Mouse (Mus musculus) lung, postnatal 0 days (tissue): ENCODE measurements around the gene Dnajb8. TPM values are rescaled to one million over a fixed set of nuclear protein-coding genes. Genes with fewer than 3 reads are reported as not detected.

ENCODE experiments used
- ATAC-seq: fragments of 200-750 bp; cut with Nextera tagmentation; 2 replicates; pipeline ENCODE4 v1.8.0; 2017; ENCODE audit warnings: moderate library complexity
- DNase-seq: peaks from one replicate; pipeline ENCODE4 v3.0.0-alpha.2; 2016; ENCODE audit warnings: low spot score
- H3K27ac ChIP-seq: fragments of 300-500 bp; sonication (generic); 2 replicates; pipeline ENCODE4 v1.5.1; 2014; ENCODE audit warnings: antibody characterized with exemption, mild to moderate bottlenecking, low read length, mixed read lengths
- H3K27me3 ChIP-seq: fragments of 300-500 bp; sonication (generic); replicated peaks from 2 replicates; pipeline ENCODE4 v1.6.1; 2014; ENCODE audit warnings: low read length, mixed read lengths; ENCODE audit not compliant: insufficient read depth
- H3K36me3 ChIP-seq: fragments of 300-500 bp; sonication (generic); 2 replicates; pipeline ENCODE4 v1.6.1; 2014; ENCODE audit warnings: low read length, mixed read lengths; ENCODE audit not compliant: insufficient read depth
- H3K4me1 ChIP-seq: fragments of 300-500 bp; sonication (generic); 2 replicates; pipeline ENCODE4 v1.6.1; 2014; ENCODE audit warnings: antibody characterized with exemption, low read depth, low read length, mixed read lengths; ENCODE audit not compliant: insufficient read depth
- H3K4me2 ChIP-seq: fragments of 300-500 bp; sonication (generic); replicated peaks from 2 replicates; pipeline ENCODE4 v1.6.1; 2014; ENCODE audit warnings: low read depth, mild to moderate bottlenecking, low read length, moderate library complexity, mixed read lengths
- H3K4me3 ChIP-seq: fragments of 300-500 bp; sonication (generic); 2 replicates; pipeline ENCODE4 v1.5.1; 2014; ENCODE audit warnings: low read depth, low read length
- H3K9ac ChIP-seq: fragments of 300-500 bp; sonication (generic); replicated peaks from 2 replicates; pipeline ENCODE4 v1.6.1; 2014; ENCODE audit warnings: low read depth, mild to moderate bottlenecking
- H3K9me3 ChIP-seq: fragments of 300-500 bp; sonication (generic); 2 replicates; pipeline ENCODE4 v1.6.1; 2016; ENCODE audit warnings: low read length, mixed read lengths
- CTCF ChIP-seq: IDR thresholded peaks from 2 replicates; pipeline ENCODE4 v1.5.1; 2016; ENCODE audit warnings: antibody characterized with exemption, mild to moderate bottlenecking
- EP300 ChIP-seq: IDR thresholded peaks from 2 replicates; pipeline ENCODE4 v1.6.1; 2016; ENCODE audit warnings: antibody characterized with exemption, mild to moderate bottlenecking, control low read depth
- WGBS: fragments of 180-500 bp; shearing (Covaris S2); extraction: QIAGEN DNeasy Blood & Tissue Kit; methylation state at CpG from one replicate; pipeline ENCODE4 v1.1.7; 2014; 5-methylcytosine and 5-hydroxymethylcytosine counted together
- polyA plus RNA-seq: library from polyadenylated mRNA; unstranded; fragments of >200 nt; fragmentation: Nextera tagmentation; extraction: Ambion mirVana; gene quantifications from 2 replicates; pipeline ENCODE4 v1.2.1, GENCODE M21; 2015

The Dnajb8 gene
- polyA plus RNA-seq, 1 experiment from 2014 or later, result not detected

DNA sequence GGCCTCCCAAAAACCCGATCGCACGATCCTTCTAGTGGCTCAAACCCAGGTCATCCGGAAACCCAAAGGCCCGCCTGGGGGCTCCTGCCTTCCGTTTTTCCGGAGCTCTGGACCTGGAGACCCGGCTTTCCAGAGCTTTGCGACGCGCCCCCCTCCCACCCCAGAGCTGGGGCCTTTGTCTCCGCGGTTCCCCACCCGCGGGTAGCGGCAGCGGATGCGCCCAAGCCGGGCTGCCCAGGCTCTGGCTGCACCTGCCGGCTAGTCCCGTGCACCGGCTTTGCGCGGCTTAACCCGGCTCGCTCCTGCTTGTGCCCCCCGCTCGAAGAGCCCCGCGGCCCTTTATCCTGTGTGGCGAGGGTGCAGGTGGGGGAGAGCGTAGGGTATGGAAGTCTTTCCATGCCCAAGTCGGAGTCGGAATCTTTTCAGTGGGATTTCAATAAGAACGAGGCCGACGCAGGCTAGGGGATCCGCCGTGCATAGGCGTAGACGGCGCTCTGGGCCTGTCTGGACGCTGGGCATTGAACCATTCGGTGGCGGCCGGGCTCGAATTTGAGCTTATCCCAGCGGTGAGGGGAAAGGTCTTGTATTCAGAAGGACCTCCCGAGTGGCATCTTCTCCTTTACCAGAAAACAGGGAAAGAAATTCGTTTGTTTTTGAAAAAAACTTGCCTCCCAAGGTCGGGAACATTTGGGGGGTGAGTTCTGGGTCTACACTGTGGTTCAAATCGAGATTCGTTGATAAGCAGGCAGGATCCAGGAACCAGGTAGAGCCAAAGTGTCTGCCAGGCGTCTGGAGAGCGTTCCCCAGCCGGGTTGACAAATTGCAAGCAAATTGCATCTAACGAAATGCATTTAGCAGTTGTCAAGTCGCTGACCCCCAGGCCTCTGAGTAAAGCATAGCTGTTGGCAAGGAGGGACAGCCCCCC, 27.8 kb upstream of the Dnajb8 start:
- TF ChIP-seq EP300 (no peak), CTCF (no peak)
- Histone ChIP-seq H3K4me3 (peak overlapping the region; percentile 40), H3K4me2 (peak overlapping the region; percentile 69), H3K27ac (no peak overlapping the region), H3K36me3 (no peaks in the 10 kb centered on the region), H3K9me3 (no peaks in the 10 kb centered on the region), H3K9ac (0 out of 2 replicates have a peak overlapping the region, but pooled peaks have one; percentile 24), H3K4me1 (peaks cover 20% of the 10 kb centered on the region; the same call in 1 of the 2 replicates), H3K27me3 (peaks cover 90% of the 10 kb centered on the region)
- DNase-seq (no peak), ATAC-seq (no peak)
- WGBS, result 7% methylated on average over 53 of the region's 58 CpGs

DNA sequence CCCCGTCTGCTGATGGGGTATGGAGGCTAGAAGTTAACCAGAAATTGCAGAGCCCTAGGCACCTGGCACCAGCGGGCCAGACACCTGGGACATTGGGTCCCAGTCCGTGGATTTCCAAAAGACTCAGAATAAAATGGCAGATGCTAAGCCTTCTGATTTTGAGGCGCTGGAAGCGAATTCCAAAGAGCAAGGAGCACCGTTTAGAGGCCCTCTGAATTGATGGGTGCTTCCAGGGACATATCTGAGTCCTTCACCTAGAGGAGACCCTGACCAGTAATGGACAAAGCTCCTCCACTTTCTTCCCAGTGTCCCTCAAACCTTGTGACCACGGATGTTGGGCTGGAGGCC, 27.1 kb upstream of the Dnajb8 start:
- TF ChIP-seq EP300, result no peak
- no peak for TF ChIP-seq CTCF
- Histone ChIP-seq H3K4me3 (no peak overlapping the region), H3K4me1 (peaks cover 23% of the 10 kb centered on the region; the same call in 1 of the 2 replicates), H3K9me3 (no peaks in the 10 kb centered on the region), H3K36me3 (no peaks in the 10 kb centered on the region), H3K4me2 (peak overlapping the region; percentile 69), H3K27me3 (peaks cover 93% of the 10 kb centered on the region), H3K27ac (no peak overlapping the region), H3K9ac (no peak overlapping the region)
- 22% methylated on average over 7 of the region's 7 CpGs for WGBS
- DNase-seq, result no peak
- no peak for ATAC-seq

DNA sequence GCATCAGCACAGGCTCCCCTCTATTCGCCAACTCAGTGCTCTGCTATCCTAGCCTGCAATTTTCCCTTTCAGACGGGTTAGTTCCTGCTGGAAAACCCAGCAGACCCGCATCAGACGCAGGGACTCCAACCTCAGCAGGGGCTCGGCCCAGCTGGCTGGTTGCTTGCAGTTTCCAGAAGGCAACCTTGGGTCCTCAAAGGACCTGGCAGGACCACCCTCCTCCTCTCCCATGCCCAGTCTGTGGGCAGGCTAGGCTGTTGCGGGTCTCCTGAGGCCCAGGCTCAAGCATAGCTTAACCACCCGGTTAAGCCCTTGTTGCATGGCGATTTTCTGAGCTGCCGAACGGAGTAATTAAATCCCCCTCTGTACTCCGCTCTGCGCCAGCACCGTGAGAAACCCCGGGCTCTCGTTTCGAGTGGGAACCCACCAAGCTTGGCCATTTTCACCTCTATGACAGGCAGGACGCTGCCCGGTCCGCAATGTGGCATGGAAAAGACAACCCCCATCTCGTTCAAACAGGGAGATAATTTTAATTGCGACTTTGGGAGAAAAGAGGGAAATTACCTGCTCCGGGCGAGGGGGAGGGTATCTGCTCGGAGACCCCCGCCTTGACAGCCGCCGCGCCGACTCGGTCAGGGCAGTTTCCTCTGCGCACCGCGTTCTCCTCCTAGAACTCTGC, 25.9 kb upstream of the Dnajb8 start:
- ATAC-seq (no peak), DNase-seq (no peak)
- Histone ChIP-seq H3K4me3 (peak overlapping the region; percentile 52), H3K9me3 (no peaks in the 10 kb centered on the region), H3K9ac (peak overlapping the region; percentile 39), H3K4me1 (peaks cover 23% of the 10 kb centered on the region; the same call in 1 of the 2 replicates), H3K4me2 (peak overlapping the region; percentile 69), H3K36me3 (no peaks in the 10 kb centered on the region), H3K27me3 (peaks cover 89% of the 10 kb centered on the region), H3K27ac (0 out of 2 replicates have a peak overlapping the region, but pooled peaks have one; percentile 77)
- TF ChIP-seq CTCF (no peak), EP300 (no peak)
- 14% methylated on average over 33 of the region's 33 CpGs for WGBS

DNA sequence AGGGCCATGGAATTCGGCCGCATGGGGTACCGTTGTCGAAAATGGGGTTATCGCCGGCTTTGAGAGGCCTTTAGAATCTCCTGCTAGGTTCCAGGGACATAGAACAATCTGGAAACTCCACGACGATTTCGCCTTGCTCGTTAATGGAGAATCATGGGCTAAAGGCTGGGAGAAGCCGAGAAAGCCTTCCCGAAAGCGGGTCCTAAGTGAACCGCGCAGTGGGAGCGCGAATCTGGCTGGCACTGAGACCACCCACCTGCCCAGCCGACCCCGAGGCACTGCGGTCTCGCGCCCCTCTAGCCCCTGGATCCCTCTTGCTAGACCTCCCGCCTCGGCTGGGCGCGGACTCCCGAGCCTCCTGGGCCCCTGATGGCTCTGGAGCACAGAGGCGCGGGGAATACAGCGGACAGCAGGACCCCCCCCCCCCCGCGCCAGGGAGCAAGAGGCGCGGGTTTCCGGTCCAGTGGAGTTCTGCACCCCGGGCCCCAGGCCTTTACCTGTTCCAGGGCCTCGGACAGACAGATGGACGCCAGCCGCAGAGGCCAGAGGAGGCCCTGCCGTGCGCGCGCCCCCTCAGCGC, 25.2 kb upstream of the Dnajb8 start:
- DNase-seq (no peak), ATAC-seq (no peak)
- TF ChIP-seq CTCF (no peak), EP300 (no peak)
- H3K4me2 ChIP-seq, result peak overlapping the region; percentile 69
- WGBS, result 2% methylated on average over 32 of the region's 44 CpGs
- H3K27ac ChIP-seq, result peak overlapping the region; percentile 77
- no peaks in the 10 kb centered on the region for H3K36me3 ChIP-seq
- H3K9ac ChIP-seq, result peak overlapping the region; percentile 39
- peaks cover 87% of the 10 kb centered on the region for H3K27me3 ChIP-seq
- H3K4me3 ChIP-seq, result peak overlapping the region; percentile 52
- H3K4me1 ChIP-seq, result peaks cover 23% of the 10 kb centered on the region; the same call in 1 of the 2 replicates
- H3K9me3 ChIP-seq, result no peaks in the 10 kb centered on the region

DNA sequence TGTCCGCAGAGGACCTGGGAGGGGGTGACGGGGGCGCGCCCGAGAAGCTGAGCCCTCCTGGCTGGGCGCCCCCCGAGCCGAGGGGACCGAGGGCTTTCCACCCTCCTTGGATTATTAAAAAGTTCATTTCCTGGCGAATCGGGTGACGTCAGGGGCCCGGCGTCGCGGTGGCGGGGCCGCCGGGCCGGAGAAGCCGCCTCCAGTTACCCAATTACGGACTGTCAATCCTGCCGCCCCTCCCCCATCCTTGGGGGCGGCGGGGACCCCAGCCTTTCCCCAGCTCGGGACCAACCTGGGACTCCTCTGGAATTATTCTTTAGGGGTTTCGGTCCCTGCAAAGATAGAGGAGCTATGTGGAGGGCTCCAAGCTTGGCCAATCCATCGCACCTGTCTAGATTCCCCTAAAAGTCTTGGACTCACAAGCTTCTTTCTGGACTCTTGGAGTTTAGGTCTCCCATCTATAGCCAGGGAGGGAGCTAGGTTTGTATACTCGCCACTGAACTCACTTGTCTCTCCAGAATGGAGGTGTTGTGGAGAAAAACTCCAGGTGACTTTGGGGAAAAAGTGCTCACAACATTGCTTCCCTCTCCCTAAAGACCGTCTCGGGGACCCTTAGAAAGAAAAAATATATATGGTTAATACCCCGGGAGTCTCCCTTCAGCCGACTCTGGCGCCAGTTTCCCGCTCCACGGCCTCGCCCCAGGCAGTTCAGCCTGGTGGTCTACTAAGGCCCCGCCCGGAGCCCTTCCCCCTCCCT, 24.6 kb upstream of the Dnajb8 start:
- peak overlapping the region; percentile 69 for H3K4me2 ChIP-seq
- WGBS, result 2% methylated on average over 34 of the region's 39 CpGs
- peaks cover 23% of the 10 kb centered on the region; the same call in 1 of the 2 replicates for H3K4me1 ChIP-seq
- peak overlapping the region; percentile 39 for H3K9ac ChIP-seq
- H3K27ac ChIP-seq, result peak overlapping the region; percentile 77
- no peaks in the 10 kb centered on the region for H3K36me3 ChIP-seq
- H3K4me3 ChIP-seq, result peak overlapping the region; percentile 52
- no peak for TF ChIP-seq CTCF
- no peak for TF ChIP-seq EP300
- DNase-seq (peak; percentile 53), ATAC-seq (peak; percentile 30)
- peaks cover 85% of the 10 kb centered on the region for H3K27me3 ChIP-seq
- H3K9me3 ChIP-seq, result no peaks in the 10 kb centered on the region
